11 mouse cellular contexts compared by ENCODE assay signal in the genomic region with DNA sequence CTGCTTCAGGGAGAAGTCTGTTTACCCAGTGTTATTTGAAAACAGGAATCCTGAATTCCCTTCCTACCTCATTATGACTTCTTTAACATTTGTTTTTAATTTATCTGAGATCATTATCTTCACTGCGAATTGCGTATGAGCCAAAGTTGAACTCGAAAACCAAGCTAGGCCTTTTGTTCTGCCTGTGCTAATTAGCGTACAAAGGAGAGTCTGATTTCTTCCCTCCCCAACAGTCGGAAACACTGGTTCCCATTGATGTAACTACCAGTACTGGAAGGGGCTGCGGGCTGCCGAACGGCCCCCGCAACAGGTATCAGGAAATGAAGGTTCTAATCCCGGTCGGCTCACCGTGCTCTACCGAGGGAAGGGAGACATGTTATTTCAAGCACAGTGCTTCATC. TPM values are rescaled to one million over a fixed set of nuclear protein-coding genes. Genes with fewer than 3 reads are reported as not detected.
DNase-seq lines count a peak whose midpoint lies in the region; ATAC-seq and TF ChIP-seq lines count a peak whose summit lies in the region.
"Had no signal": no experiment of that assay in that cellular context is flagged by ENCODE, and none has a peak within 500 bp of the region (broad histone marks: within the 10 kb centered on the region; RNA-seq: fewer than 3 reads in every experiment).

No protein-coding gene starts in this region.

- peaks cover 12% of the 10 kb centered on the region; the same call in 1 of the 2 replicates for H3K36me3 ChIP-seq in kidney, embryonic 16.5 days (ENCODE audit: insufficient read depth, low read length)
- peaks cover 17% of the 10 kb centered on the region; the same call in 1 of the 2 replicates for H3K36me3 ChIP-seq in embryonic facial prominence, embryonic 15.5 days
- H3K36me3 ChIP-seq in limb, embryonic 14.5 days (ENCODE audit: control insufficient read depth, insufficient read depth, low read length) = peaks cover 23% of the 10 kb centered on the region
- H3K36me3 ChIP-seq: liver, embryonic 15.5 days had no signal

- no peaks in the 10 kb centered on the region for H3K27me3 ChIP-seq in kidney, embryonic 16.5 days (ENCODE audit: insufficient read depth, low read length)
- H3K27me3 ChIP-seq in embryonic facial prominence, embryonic 15.5 days = no peaks in the 10 kb centered on the region
- H3K27me3 ChIP-seq in limb, embryonic 14.5 days (ENCODE audit: control insufficient read depth, insufficient read depth, low read length) = no peaks in the 10 kb centered on the region
- H3K27me3 ChIP-seq: liver, embryonic 15.5 days had no signal

- H3K4me3 ChIP-seq in gastrocnemius, adult 2 months = no peak overlapping the region; the same call in 1 of the 2 replicates
- H3K4me3 ChIP-seq in kidney, embryonic 16.5 days (ENCODE audit: low read length) = no peak overlapping the region
- H3K4me3 ChIP-seq in embryonic facial prominence, embryonic 15.5 days (replicated peaks) = no peak overlapping the region
- no peak overlapping the region for H3K4me3 ChIP-seq in limb, embryonic 14.5 days (replicated peaks; ENCODE audit: low read length)
- H3K4me3 ChIP-seq: liver, embryonic 15.5 days; megakaryocyte, embryonic 14.5 days had no signal

- H3K4me1 ChIP-seq in kidney, embryonic 16.5 days (ENCODE audit: insufficient read depth, low read length) = peaks cover 9% of the 10 kb centered on the region
- H3K4me1 ChIP-seq in embryonic facial prominence, embryonic 15.5 days = peaks cover 58% of the 10 kb centered on the region
- peaks cover 51% of the 10 kb centered on the region for H3K4me1 ChIP-seq in limb, embryonic 14.5 days (ENCODE audit: control insufficient read depth, insufficient read depth, low read length)
- H3K4me1 ChIP-seq: megakaryocyte, embryonic 14.5 days had no signal

- H3K4me2 ChIP-seq in kidney, embryonic 16.5 days (replicated peaks; ENCODE audit: low read depth, low read length) = no peak overlapping the region
- 0 out of 2 replicates have a peak overlapping the region, but pooled peaks have one; percentile 10 for H3K4me2 ChIP-seq in embryonic facial prominence, embryonic 15.5 days (replicated peaks)
- H3K4me2 ChIP-seq in limb, embryonic 14.5 days (replicated peaks; ENCODE audit: low read depth, low read length, severe bottlenecking) = peak overlapping the region; percentile 11
- H3K4me2 ChIP-seq: liver, embryonic 15.5 days had no signal

- ATAC-seq in kidney, embryonic 16.5 days (ENCODE audit: low FRiP score, low TSS enrichment) = no peak
- ATAC-seq in embryonic facial prominence, embryonic 15.5 days (ENCODE audit: insufficient number of reproducible peaks, low FRiP score, low TSS enrichment, low read depth) = no peak
- ATAC-seq in limb, embryonic 14.5 days (ENCODE audit: low FRiP score, low read depth) = no peak

- intact Hi-C loops in gastrocnemius, adult 2 months (cut with DNase I) = no loop called here

- H3K9ac ChIP-seq in kidney, embryonic 16.5 days (replicated peaks; ENCODE audit: low read length) = no peak overlapping the region
- H3K9ac ChIP-seq in embryonic facial prominence, embryonic 15.5 days = no peak overlapping the region
- no peak overlapping the region for H3K9ac ChIP-seq in limb, embryonic 14.5 days (ENCODE audit: low read depth, low read length, severe bottlenecking)
- H3K9ac ChIP-seq: liver, embryonic 15.5 days had no signal

- H3K9me3 ChIP-seq in kidney, embryonic 16.5 days (ENCODE audit: low read length) = no peaks in the 10 kb centered on the region
- H3K9me3 ChIP-seq in embryonic facial prominence, embryonic 15.5 days (replicated peaks) = no peaks in the 10 kb centered on the region
- no peaks in the 10 kb centered on the region for H3K9me3 ChIP-seq in limb, embryonic 14.5 days (ENCODE audit: control insufficient read depth, low read length)
- H3K9me3 ChIP-seq: liver, embryonic 15.5 days had no signal

- no peak for TF ChIP-seq POLR2A in limb, embryonic 14.5 days (IDR thresholded peaks at IDR 0.05; ENCODE audit: borderline replicate concordance, extremely low read depth, insufficient read depth, insufficient read length)

- no peak for TF ChIP-seq CTCF in gastrocnemius, adult 2 months (IDR thresholded peaks at IDR 0.05)

- H3K27ac ChIP-seq in gastrocnemius, adult 2 months = peak overlapping the region; percentile 35; the same call in 1 of the 2 replicates
- H3K27ac ChIP-seq in kidney, embryonic 16.5 days (ENCODE audit: low read length) = peak overlapping the region; percentile 61; the same call in 1 of the 2 replicates
- H3K27ac ChIP-seq in embryonic facial prominence, embryonic 15.5 days (replicated peaks) = peak overlapping the region; percentile 87
- peak overlapping the region; percentile 85 for H3K27ac ChIP-seq in limb, embryonic 14.5 days (replicated peaks; ENCODE audit: low read depth, low read length)
- H3K27ac ChIP-seq: liver, embryonic 15.5 days had no signal

- no peak for DNase-seq in gastrocnemius, adult 2 months
- DNase-seq in gastrocnemius, postnatal 25 days = no peak
- DNase-seq in kidney, postnatal 36 days = no peak
- no peak for DNase-seq in limb, embryonic 14.5 days (ENCODE audit: low spot score)
- no peak for DNase-seq in adrenal gland, adult (ENCODE audit: inconsistent age in 2 of 2, low spot score in 1 of 2)
- no peak for DNase-seq in testis, postnatal 14 days (ENCODE audit: low spot score)
- DNase-seq: thymus, adult 18-20 months had no signal

- 61% methylated on average over 13 of the region's 13 CpGs for WGBS in kidney, embryonic 16.5 days
- WGBS in embryonic facial prominence, embryonic 15.5 days = 36% methylated on average over 13 of the region's 13 CpGs
- WGBS in limb, embryonic 14.5 days = 50% methylated on average over 13 of the region's 13 CpGs

RNA-seq across cellular contexts. Expression of a gene that starts 19.7 kb away (rescaled TPM):
- total RNA-seq in gastrocnemius, adult 2 months (2021) = 1 to 10 TPM; 4.9 to 7.5 TPM
- 1 to 10 TPM; 4.8 to 5.8 TPM for total RNA-seq in gastrocnemius, postnatal 25 days (2021)
- 31.5 and 35.6 TPM in 2 replicates for polyA plus RNA-seq in kidney, embryonic 16.5 days (2015; fragmentation: Nextera tagmentation; extraction: Ambion mirVana)
- polyA plus RNA-seq in embryonic facial prominence, embryonic 15.5 days (2015; fragmentation: Nextera tagmentation; extraction: Ambion mirVana) = 52.3 and 54.7 TPM in 2 replicates
- polyA plus RNA-seq in limb, embryonic 14.5 days (2012; rRNA removed) = 78.1 and 103 TPM in 2 replicates
- polyA plus RNA-seq in limb, embryonic 14.5 days (2014; fragmentation: Nextera tagmentation; extraction: Ambion mirVana) = 47.9 and 54.9 TPM in 2 replicates

Comparison
In these comparisons a context has a peak if more than half of its experiments do, and no peak if none do; other contexts are left out.
1. H3K27ac ChIP-seq: peak in every context shown above with its lines; median percentile 87 in embryonic facial prominence, embryonic 15.5 days; 85 in limb, embryonic 14.5 days; 61 in kidney, embryonic 16.5 days; 35 in gastrocnemius, adult 2 months.